Mouse (Mus musculus) bone marrow macrophage, adult 2 months (primary cell): ENCODE measurements around the gene Brinp2.

Experiments used
- CTCF ChIP-seq: IDR thresholded peaks from 2 replicates; pipeline ENCODE4 v1.5.1; 2012; ENCODE audit warnings: low read depth, mild to moderate bottlenecking, low read length, moderate library complexity
- POLR2A ChIP-seq: IDR thresholded peaks from 2 replicates; pipeline ENCODE4 v1.6.1; 2012; ENCODE audit warnings: mild to moderate bottlenecking, low read depth, low read length, borderline replicate concordance

DNA sequence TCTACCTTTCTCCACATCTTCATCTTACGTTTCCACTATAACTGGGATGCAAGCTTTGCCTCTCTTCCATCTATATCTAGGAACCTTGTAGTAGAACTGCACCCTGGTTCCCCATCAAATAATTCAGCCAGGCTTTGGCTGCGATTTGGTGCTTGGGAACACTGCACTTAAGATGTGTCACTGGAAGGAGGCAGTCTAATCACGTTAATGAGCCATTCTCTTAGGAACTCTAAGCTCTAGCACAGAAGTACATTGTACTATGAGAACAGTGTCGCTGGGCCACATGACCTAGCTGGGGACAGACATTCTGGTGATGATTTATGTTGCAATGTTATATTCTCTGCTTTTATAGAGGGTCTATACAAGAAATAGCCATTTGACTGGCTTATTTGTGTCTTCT lies 117.4 kb downstream of the Brinp2 start:
- TF ChIP-seq CTCF (no peak), POLR2A (no peak)
